Mouse (Mus musculus): ENCODE measurements around the gene Galc. TPM values are rescaled to one million over a fixed set of nuclear protein-coding genes. Genes with fewer than 3 reads are reported as not detected.

The Galc gene
- polyA plus RNA-seq, 1 experiment from 2014 or later = 2.1 TPM

DNA sequence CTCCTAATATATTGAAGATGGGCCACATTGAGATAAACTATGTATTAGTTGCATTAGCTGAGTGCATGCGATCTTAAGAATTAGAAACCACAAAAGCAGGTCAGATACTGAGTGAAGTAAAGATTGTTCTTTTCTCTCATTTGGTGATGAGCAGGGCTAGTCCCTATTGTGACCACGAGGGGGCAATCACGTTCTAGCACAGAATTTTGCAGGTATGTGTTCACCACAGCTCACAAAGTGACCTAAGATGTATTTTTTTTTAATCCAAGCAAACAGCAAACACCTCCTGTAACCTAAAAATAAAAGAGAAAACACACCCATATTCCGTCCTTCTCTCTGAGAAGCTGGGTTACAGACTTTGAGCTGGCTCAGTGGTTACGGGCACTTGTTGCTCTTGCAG is 21.3 kb upstream of the Galc start:
- no peak overlapping the region for H3K27ac ChIP-seq
- H3K27me3 ChIP-seq = no peaks in the 10 kb centered on the region
- H3K9me3 ChIP-seq (replicated peaks) = no peaks in the 10 kb centered on the region
- H3K4me3 ChIP-seq (replicated peaks) = no peak overlapping the region
- no peak for ATAC-seq (ENCODE audit: low read depth)
- H3K9ac ChIP-seq = no peak overlapping the region
- no peak overlapping the region for H3K4me2 ChIP-seq
- no peaks in the 10 kb centered on the region for H3K36me3 ChIP-seq
- DNase-seq = no peak
- H3K4me1 ChIP-seq (replicated peaks) = no peaks in the 10 kb centered on the region
- WGBS (ENCODE audit: insufficient replicate concordance) = 23% methylated on average over 5 of the region's 5 CpGs

- no peak for DNase-seq
- Histone ChIP-seq H3K27ac (no peak overlapping the region), H3K9ac (no peak overlapping the region), H3K4me1 (replicated peaks) (no peaks in the 10 kb centered on the region), H3K27me3 (no peaks in the 10 kb centered on the region), H3K9me3 (replicated peaks) (no peaks in the 10 kb centered on the region), H3K4me2 (no peak overlapping the region), H3K36me3 (no peaks in the 10 kb centered on the region), H3K4me3 (replicated peaks) (no peak overlapping the region)
- 59% methylated on average over 7 of the region's 7 CpGs for WGBS (ENCODE audit: insufficient replicate concordance)
- ATAC-seq (ENCODE audit: low read depth) = no peak
Observed at GRCm38 (mm10) chr12:98272433-98272832, 13.2 kb upstream of the Galc start.

GRCm38 (mm10) chr12:98270810-98271566 is 11.7 kb upstream of the Galc start:
- Histone ChIP-seq H3K9ac (no peak overlapping the region), H3K36me3 (no peaks in the 10 kb centered on the region), H3K9me3 (replicated peaks) (no peaks in the 10 kb centered on the region), H3K27me3 (no peaks in the 10 kb centered on the region), H3K4me1 (replicated peaks) (no peaks in the 10 kb centered on the region), H3K27ac (no peak overlapping the region), H3K4me2 (peak overlapping the region; percentile 53), H3K4me3 (replicated peaks) (no peak overlapping the region)
- DNase-seq (no peak), ATAC-seq (ENCODE audit: low read depth) (no peak)
- WGBS (ENCODE audit: insufficient replicate concordance) = 38% methylated on average over 12 of the region's 12 CpGs

DNA sequence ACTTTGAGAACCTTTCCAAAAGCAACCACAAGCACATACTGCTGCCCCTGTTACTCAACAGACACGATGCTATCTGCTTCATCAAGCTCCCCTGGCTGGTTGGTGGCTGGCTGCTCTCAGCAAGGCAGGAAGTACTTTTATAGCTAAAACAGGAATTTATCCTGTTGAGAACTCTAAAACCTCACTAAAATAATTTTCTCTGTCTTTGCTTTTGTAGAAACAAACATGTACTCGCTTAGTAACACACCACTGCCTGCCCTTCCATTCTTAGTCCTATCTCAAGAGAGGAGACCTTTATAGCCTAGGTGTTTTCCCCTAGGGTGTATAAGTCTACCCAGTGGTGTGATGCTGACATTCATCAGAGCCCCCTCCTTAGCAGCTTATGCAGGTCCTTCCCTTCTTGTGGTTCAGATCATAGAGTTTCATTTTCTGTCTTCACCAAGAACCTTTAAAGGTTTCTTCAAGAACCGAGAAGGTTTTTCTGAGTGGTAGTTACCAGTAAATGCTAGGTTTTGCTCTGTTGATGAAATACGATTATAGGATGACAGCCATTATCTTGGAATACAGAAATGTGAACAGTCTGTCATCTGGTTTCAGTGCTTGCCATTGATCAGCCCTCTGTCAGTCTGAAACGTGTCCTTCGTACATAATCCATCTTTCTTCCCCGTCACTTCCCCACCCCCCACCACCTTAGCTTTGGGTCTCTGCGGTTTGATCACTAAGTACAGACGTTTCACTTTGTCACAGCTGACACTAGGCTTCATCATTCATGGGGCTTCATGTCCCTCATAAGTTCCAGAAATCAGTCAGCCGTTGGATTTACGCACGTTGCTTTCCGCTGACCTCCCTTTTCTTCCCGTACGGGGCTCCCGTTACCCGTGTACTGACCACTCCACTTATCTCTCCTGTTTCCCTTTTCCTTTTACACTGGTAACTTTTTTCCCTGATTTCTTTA is 10.8 kb upstream of the Galc start:
- DNase-seq (no peak), ATAC-seq (ENCODE audit: low read depth) (no peak)
- Histone ChIP-seq H3K4me1 (replicated peaks) (no peaks in the 10 kb centered on the region), H3K4me2 (peak overlapping the region; percentile 53), H3K36me3 (no peaks in the 10 kb centered on the region), H3K27ac (no peak overlapping the region), H3K4me3 (replicated peaks) (peak overlapping the region; percentile 32), H3K9ac (no peak overlapping the region), H3K9me3 (replicated peaks) (no peaks in the 10 kb centered on the region), H3K27me3 (no peaks in the 10 kb centered on the region)
- WGBS (ENCODE audit: insufficient replicate concordance) = 8% methylated on average over 17 of the region's 17 CpGs

- Histone ChIP-seq H3K4me3 (replicated peaks) (0 out of 2 replicates have a peak within 1 kb of the TSS, but pooled peaks have one; percentile 0), H3K27me3 (no peaks in the 10 kb centered on the region), H3K4me1 (replicated peaks) (peaks cover 4% of the 10 kb centered on the region; the same call in 1 of the 2 replicates), H3K9me3 (replicated peaks) (no peaks in the 10 kb centered on the region), H3K9ac (no peak within 1 kb of the TSS), H3K4me2 (peak within 1 kb of the TSS; percentile 9; the same call in 1 of the 2 replicates), H3K36me3 (no peaks in the 10 kb centered on the region), H3K27ac (no peak within 1 kb of the TSS)
- no peak for DNase-seq
- no peak for ATAC-seq (ENCODE audit: low read depth)
- 60% methylated on average over 13 of the region's 13 CpGs for WGBS (ENCODE audit: insufficient replicate concordance)
Observed at GRCm38 (mm10) chr12:98268441-98269369, 9.4 kb upstream of the Galc start, which contains the start of gene Gpr65. Gpr65 (plus strand) TSS chr12:98268635.

- DNase-seq = no peak
- Histone ChIP-seq H3K9ac (no peak overlapping the region), H3K27ac (no peak overlapping the region; the same call in none of the 2 replicates), H3K4me2 (no peak overlapping the region), H3K36me3 (no peaks in the 10 kb centered on the region), H3K4me3 (replicated peaks) (no peak overlapping the region), H3K9me3 (replicated peaks) (no peaks in the 10 kb centered on the region), H3K4me1 (replicated peaks) (peaks cover 4% of the 10 kb centered on the region; the same call in 1 of the 2 replicates), H3K27me3 (no peaks in the 10 kb centered on the region)
- no peak for ATAC-seq (ENCODE audit: low read depth)
- WGBS (ENCODE audit: insufficient replicate concordance) = 73% methylated on average over 9 of the region's 9 CpGs
Observed at GRCm38 (mm10) chr12:98265697-98266096, 6.4 kb upstream of the Galc start.

GRCm38 (mm10) chr12:98259518-98259852 is 226 bp upstream of the Galc start:
- H3K27ac ChIP-seq = peak overlapping the region; percentile 72; the same call in 1 of the 2 replicates
- DNase-seq (no peak), ATAC-seq (ENCODE audit: low read depth) (peak; percentile 10; the same call in 1 of the 2 replicates)
- no peaks in the 10 kb centered on the region for H3K27me3 ChIP-seq
- H3K4me3 ChIP-seq (replicated peaks) = peak overlapping the region; percentile 73
- H3K4me2 ChIP-seq = peak overlapping the region; percentile 81
- 1% methylated on average over 12 of the region's 12 CpGs for WGBS (ENCODE audit: insufficient replicate concordance)
- peaks cover 13% of the 10 kb centered on the region; the same call in 1 of the 2 replicates for H3K4me1 ChIP-seq (replicated peaks)
- peak overlapping the region; percentile 81 for H3K9ac ChIP-seq
- H3K9me3 ChIP-seq (replicated peaks) = no peaks in the 10 kb centered on the region
- H3K36me3 ChIP-seq = no peaks in the 10 kb centered on the region

GRCm38 (mm10) chr12:98258371-98258844 is 851 bp downstream of the Galc start:
- DNase-seq (no peak), ATAC-seq (ENCODE audit: low read depth) (peak; percentile 19)
- Histone ChIP-seq H3K4me1 (replicated peaks) (peaks cover 9% of the 10 kb centered on the region; the same call in 1 of the 2 replicates), H3K9me3 (replicated peaks) (no peaks in the 10 kb centered on the region), H3K4me3 (replicated peaks) (peak overlapping the region; percentile 73), H3K4me2 (peak overlapping the region; percentile 81), H3K9ac (peak overlapping the region; percentile 81), H3K27ac (peak overlapping the region; percentile 72), H3K36me3 (no peaks in the 10 kb centered on the region; the same call in 1 of the 2 replicates), H3K27me3 (no peaks in the 10 kb centered on the region)
- WGBS (ENCODE audit: insufficient replicate concordance) = 7% methylated on average over 8 of the region's 8 CpGs

GRCm38 (mm10) chr12:98255373-98255995 is 3.8 kb downstream of the Galc start:
- Histone ChIP-seq H3K9ac (no peak overlapping the region), H3K36me3 (no peaks in the 10 kb centered on the region; the same call in 1 of the 2 replicates), H3K9me3 (replicated peaks) (no peaks in the 10 kb centered on the region), H3K4me1 (replicated peaks) (peaks cover 9% of the 10 kb centered on the region; the same call in 1 of the 2 replicates), H3K4me2 (no peak overlapping the region), H3K4me3 (replicated peaks) (no peak overlapping the region), H3K27me3 (no peaks in the 10 kb centered on the region), H3K27ac (no peak overlapping the region)
- ATAC-seq (ENCODE audit: low read depth) = no peak
- no peak for DNase-seq
- WGBS (ENCODE audit: insufficient replicate concordance) = 39% methylated on average over 13 of the region's 13 CpGs

- Histone ChIP-seq H3K4me2 (no peak overlapping the region), H3K9me3 (replicated peaks) (no peaks in the 10 kb centered on the region), H3K27me3 (no peaks in the 10 kb centered on the region), H3K4me1 (replicated peaks) (peaks cover under 1% of the 10 kb centered on the region; the same call in 1 of the 2 replicates), H3K4me3 (replicated peaks) (no peak overlapping the region), H3K27ac (no peak overlapping the region), H3K36me3 (peaks cover 3% of the 10 kb centered on the region; the same call in 1 of the 2 replicates), H3K9ac (no peak overlapping the region)
- WGBS (ENCODE audit: insufficient replicate concordance) = 78% methylated on average over 2 of the region's 2 CpGs
- DNase-seq (no peak), ATAC-seq (ENCODE audit: low read depth) (no peak)
Observed at GRCm38 (mm10) chr12:98252417-98252816, 6.8 kb downstream of the Galc start.
